Mouse (Mus musculus) erythroid progenitor cell, adult 5-6 weeks (primary cell): ENCODE measurements around the gene Zyx. TPM values are rescaled to one million over a fixed set of nuclear protein-coding genes. Genes with fewer than 3 reads are reported as not detected.

Source experiments
- ATAC-seq: replicated peaks from 2 replicates; pipeline ENCODE4 v1.8.0; 2016; ENCODE audit warnings: moderate number of reproducible peaks, mild to moderate bottlenecking, moderate TSS enrichment, inconsistent platforms; ENCODE audit not compliant: poor library complexity, low FRiP score, severe bottlenecking
- total RNA-seq, 2 experiments: library from RNA; stranded (forward) in 1 of 2; stranded (reverse) in 1 of 2; fragments of 150-400 nt in 1 of 2; fragments of 186-747, 209-891 nt in 1 of 2; gene quantifications; 2 replicates each; pipeline versions ENCODE4 v1.2.3 to v1.2.4; 2015 to 2017; ENCODE audit warnings: low replicate concordance in 2 of 2

Gene Zyx
- total RNA-seq (2015; ENCODE audit: low replicate concordance) (37.3 and 45.0 TPM in 2 replicates), total RNA-seq (2017; ENCODE audit: low replicate concordance) (5.9 and 12.8 TPM in 2 replicates)

DNA sequence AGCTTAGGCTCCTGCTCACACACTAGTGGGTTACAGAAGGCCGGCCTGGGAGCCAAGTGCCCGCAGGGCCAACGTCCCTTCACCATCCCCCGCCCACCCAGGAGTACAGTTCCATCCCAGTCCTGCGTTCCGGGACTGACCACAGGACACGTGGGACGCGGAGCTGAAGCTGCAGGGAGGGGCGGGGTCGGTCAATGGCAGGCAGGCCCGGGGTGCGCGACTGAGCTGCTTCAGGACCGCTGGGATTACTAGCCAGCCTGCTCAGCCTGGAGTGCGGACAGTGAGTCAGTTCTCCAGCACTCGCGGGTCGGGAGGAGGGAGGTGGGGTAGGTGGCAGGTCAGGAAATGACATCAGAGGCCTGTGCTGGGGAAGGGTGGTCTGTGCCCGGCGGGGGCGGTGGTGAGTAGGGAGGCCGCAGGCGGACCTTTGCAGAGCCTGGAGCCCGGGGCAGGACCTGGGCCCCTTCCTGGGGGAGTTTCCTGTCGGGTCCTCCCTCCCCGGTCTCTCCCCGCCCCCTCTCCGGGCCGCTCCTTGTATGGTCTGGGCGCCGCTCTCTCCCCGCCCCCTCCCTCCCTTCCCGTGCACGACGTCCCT, at the start of gene Zyx:
TSS of gene Zyx (plus strand) at position 205 of the 595 bp plus-strand sequence.
- ATAC-seq: peak; percentile 35; the same call in 1 of the 2 replicates

DNA sequence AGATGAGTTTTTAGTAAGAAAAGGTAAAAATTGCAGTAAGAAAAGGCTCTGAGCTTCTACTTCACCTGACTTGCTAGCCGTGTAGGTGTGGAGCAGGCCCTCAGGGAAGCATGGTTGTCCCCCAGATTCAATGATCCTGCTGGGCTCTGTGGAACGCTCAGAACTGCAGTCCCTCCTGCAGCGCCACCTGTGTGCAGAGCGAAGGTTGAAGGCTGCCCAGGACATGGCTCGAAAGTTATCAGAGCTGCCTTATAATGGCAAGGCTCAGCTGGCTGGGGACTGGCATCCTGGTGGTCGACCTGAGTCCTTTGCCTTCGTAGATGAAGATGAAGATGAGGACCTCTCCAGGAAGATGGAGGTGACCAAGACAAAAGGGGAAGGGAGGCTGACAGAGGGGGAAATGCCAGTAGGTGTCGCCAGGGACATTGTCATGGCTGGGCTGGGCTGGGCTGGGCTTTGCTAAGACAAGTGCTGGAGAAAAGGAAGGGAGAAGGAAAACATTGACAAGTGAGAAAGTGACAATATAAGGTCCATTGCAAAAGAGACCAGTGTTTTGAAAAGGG, 39.5 kb upstream of the Zyx start:
- ATAC-seq: no peak

DNA sequence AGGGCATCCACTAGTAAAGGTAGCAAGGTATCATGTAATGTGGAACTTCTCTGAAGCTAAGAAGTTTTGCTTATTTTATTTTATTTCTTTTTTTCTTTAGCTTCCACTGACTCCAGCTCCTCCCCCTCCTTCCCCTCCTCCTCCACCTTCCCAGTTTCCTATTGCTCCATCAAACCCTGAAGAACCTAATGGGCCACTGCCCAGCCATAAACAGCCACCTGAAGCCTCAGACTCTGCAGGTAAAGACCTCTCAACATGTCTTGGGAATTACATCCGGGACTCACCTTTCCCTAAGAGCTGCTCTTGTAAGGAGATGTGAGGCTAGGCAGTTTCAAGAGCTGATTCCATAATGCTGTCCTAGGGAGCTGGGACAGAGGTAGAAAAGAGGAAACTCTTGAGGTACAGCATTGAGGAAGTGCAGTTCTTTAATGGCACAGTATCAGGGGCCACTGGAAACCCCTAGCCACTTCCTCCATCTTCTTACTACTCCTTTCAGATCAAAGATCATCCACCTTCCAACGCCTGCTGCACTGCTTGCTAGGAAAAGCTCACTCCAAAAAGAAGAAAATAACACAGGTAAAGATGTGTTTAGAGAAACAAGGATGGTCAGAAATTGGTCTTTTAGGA, 38.9 kb upstream of the Zyx start:
- no peak for ATAC-seq

DNA sequence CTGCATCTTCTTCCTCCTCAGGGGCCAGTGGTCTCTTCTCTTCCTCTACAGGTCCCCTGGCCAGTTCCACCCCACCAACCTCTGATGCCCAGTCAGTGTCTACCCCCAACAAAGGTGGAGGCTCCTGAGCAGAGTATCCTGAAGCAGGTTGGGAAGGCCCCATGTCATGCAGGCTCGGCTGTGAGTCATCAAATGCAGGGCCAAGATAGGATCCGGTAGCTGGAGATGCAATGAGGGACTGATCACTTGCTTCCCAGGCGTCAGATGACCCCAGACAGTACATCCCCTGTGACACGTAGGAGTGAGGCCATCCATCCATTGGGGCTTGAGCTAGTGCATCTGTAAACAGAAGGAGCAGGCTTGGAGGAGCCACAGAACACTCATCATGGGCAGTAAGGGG, 31.1 kb upstream of the Zyx start:
- ATAC-seq: no peak

DNA sequence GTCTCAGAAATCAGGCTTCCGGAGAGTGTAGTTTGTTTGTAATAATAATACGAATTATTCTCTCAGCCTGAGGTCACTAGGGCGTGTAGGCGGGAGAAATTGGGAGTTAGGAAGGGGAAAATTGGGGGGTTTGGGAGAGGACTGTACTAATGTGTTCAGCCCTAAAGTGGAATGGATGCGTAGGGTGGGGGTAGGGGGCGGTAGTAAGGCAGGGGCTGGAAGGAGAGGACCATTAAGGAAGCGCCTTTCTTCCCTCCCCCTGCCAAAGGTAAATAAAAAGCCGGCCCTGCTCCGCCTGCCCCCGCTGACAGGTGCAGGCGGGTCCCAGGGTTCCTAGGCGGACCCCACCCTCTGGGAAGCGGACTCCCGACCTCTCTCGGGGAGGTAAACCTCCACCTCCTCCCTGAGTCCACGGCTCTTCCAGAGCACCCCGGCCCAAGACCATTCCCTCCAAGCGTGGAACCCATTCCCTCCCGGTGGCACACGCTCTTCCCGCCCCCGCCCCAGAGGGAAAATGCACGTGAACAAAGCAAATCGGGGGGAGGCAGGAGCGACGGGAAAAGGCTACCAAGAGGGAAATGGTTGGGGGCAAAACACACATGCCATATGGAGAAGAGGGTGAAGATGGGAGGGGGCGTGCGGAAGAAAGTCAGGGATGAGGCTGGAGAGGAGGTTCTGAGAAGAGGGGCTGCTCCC, 25.9 kb upstream of the Zyx start:
- ATAC-seq: no peak

DNA sequence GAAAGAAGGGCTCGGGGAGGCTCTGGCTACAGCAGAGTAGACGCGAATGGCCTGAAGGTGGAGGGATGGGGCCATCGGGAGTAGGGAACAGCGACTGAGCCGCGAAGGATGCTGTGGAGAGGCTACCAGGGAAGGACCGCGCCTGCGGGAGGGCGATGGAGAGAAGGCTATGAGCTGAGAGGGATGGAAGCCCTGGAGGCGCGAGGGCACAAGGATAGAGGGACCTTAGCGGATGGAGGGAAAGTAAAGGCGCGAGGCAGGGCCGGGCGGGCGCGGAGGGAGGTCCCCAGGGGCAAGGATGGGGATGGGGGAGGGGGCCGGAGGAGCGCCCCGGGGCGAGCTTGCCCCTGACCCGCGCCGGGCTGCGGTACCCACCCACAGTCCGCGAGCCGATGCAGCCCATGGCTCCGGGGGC, 25.4 kb upstream of the Zyx start:
- ATAC-seq: no peak

DNA sequence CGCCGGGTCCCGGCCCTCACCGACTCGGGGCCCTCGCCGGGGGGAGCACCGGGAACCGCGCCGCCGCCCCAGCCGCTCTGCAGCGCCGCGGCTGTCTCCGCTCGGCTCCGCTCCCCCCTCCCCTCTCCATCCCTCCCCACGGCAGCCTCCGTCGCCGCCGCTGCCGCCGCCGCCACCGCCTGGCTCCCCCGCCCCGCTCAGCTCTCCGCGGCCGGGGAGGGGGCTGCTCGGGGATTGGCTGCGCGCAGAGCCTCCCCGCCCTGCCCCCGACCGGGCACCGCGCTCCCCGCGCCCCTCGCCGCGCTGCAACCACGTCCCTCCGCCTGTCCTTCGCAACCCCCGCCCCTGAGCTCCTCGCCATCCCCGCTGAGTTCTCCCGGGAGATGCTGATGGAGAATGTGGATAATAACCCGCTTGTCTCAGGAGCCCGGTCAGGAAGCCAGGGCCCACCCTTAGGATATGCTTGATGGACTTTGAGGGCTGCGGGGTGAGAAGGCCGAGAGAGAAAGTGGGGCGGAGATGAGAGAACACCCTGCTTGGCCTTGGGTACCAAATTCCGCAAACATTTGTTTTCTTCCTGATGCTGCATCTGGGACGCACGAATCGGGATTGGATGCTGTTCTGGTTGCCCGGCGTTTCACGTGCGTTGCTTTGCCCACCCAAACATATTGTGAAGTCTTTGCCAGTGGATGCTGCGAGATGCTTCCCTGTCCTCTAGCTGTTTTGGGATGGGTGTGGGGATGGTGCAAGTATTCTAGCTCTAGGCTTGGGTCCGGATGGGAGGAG, 24.8 kb upstream of the Zyx start, which contains the start of gene Fam131b:
TSS of gene Fam131b (minus strand) at position 162 of the 786 bp plus-strand sequence.
- ATAC-seq: no peak

DNA sequence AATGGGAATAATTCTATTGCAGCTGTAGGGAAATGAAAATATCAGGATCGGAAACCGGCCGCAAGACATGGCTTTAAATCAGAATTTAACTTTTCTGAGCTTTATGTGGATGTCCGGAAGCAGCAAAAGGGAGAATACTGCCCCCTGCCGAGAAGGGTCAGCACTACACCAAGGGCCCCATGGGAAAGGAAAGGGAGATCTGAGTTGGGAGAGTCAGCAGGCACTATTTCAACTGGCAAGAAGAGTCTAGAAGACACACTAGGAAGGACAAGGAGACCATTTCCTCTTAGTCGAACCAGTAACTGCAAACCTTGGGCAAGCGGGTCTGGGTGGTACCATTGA, 24.2 kb upstream of the Zyx start:
- ATAC-seq: 0 out of 2 replicates have a peak, but pooled peaks have one; percentile 34

DNA sequence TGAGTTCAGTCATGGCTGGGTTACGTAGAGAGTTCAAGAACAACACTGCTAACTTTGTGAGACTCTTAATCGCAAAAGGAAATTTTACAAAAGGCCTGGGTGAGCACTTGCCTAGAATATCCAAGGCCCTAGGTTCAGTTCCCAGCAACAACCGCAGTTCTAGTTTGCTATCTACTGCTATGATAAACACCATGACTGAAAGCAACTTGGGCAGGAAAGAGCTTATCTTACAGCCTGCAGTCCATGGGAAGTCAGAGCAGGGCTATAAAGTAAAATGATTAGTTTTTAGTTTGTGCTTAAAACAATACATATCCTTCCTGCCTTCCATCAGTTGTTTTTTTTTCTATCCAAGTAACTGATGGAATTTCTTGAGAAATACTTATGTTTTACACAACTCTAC, 22.9 kb upstream of the Zyx start:
- ATAC-seq: no peak

DNA sequence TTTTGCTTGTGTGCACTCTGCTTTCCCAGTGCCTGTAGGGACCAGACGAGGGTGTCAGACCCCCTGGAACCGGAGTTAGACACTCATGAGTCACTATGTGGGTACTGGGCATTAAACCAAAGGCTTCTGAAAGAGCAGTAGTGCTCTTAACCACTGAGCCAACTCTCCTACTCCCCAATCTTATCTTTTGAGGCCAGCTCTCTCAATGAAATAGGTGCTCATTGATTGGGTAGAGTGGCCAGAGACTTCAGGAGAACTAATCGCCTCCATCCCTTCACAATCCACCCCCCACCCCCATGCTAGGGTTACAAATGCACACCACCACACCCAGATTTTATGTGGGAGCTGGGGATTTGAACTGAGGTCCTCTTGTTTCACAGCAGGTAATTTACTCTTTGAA, 20.7 kb upstream of the Zyx start:
- ATAC-seq: no peak

DNA sequence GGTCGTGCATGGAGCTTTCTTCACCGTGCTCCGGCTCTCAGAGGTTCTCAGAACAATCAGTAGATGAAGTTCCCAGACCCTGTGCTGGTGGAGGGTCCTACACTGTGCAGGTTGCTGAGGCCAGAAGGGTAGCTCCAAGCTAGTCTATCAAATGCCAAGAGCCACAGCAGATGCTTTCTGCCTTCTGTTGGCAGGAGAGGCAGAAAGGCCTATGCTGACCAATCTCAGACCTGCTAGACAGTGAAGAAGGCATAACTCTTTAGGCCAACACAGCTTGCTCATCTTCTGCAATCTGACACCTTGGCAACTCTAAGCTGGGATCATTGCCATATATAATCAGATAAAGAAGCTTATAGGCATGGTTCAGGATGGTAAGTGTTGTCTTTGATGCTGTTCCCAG, 19.2 kb upstream of the Zyx start:
- ATAC-seq: no peak

DNA sequence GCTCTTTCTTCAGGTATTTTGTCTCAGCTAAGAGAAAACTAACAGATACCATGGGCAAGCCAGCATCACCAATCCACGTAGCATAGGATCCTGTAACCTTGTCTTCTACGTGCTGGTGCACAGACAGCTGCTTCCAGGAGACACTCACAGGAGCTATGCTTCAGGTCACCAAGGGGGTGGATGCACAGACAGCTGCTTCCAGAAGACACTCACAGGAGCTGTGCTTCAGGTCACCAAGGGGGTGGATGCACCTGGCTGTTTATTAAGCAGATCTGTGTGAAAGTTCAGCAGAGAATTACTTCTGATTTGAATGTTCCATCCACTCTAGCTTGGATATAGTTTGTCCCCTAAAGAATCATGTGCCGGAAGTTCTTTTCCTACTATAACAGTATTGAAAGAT, 18.5 kb upstream of the Zyx start:
- no peak for ATAC-seq

DNA sequence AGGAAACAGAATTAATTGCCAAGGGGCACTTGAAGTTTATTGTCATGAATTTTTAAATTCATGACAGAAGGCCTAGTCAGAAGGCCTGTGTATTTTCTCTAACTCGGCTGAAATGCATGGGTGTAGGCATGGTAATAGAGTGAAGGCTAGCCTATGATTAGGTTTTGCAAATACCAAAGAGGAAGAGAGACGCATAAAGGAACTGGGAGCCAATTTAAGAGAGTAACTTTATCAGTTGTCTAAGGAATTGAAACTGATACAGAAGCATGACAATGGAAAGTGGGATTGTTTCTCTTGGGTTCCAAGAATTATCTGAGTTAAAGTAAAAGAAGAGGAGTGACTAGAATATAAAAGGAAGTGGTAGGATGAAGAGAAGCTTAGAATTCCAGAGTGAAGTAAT, 10.2 kb upstream of the Zyx start:
- ATAC-seq: no peak

DNA sequence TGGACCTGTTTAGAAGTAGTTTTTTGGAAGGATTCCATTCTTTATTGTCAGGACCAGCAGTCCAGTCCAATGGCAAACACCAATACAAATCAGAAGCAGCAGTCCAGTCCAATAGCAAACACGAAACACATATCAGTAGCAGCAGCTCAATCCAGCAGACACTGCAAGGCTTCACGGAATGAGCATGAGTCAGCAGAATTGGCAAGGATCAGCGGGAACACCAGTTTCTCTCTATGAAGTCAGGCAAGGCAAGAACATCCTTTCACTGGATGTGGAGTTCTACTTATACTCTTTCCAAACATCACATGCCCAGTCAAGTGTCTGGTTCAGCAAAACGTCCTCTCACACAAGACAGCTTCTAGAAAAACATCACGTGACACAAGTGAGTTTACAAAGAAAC, 9.4 kb upstream of the Zyx start:
- ATAC-seq: no peak

DNA sequence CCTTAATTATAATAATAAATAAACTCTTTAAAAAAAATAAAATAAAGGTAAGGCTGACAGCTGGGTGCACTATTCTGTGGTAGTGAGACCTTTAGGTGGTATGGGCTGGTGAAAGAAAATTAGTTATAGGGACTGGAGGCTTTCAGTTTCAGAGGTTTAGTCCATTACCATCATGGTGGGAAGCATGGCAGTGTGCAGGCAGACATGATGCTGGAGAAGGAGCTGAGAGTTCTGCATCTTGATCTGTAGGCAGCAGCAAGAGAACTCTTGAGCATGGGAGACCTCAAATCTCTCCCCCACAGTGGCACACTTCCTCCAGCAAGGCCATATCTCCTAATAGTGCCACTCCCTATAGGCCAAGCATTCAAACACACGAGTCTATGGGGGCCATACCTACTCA, 7.3 kb upstream of the Zyx start:
- no peak for ATAC-seq

DNA sequence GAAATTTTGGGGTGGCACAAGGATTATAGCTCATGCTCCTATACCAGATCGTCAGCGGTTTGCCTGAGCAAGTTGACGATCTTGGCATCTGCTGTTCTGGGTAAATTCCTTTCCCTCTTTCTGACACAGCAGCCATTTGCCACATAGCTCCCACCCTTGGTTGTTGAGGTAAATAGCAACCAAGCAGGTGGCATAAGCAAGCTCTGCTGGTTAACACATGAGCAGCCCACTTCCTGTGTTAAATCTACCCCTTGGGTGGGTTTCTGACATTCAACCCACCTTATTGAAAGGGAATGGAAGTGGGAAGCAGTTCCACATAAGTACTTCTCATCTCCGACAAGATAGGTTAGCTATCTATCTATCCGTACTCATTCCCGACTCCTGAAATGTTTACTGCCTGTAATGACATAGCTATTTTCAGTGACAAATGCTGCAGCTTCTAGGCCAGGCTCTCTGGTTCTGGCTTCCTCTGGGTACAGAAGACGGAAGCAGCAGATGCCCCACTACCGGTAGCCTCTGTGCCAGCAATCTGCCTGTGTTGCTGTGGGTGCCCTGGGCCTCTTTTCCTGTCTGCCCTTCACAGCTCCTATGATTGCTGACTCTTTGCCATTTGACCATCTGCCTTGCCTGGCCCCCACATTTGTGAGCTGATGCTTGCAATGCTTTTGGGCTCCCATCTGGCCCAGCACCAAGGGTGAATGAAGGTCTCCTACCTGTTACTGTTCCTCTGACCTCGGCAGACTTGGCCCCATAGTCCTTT, 5.9 kb upstream of the Zyx start:
- no peak for ATAC-seq

DNA sequence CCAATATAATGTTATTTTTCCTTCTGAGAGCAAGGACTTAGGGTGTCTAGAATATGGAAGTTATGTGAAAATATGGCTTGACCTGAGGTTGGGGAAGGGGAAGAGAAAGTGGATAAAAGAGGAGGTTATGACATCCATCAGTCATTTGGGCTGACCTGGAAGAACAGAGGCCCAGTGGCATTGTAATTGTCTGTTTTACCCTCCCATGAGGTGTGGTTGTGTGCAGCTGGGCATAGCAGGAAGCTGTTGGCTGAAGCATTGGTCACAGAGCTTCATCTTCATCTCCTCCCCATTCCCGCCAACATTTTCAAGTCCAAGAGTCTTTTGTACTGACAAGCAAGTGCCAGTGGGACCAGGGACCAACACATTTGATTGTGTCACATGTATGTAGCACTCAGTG, 5.2 kb upstream of the Zyx start:
- no peak for ATAC-seq

DNA sequence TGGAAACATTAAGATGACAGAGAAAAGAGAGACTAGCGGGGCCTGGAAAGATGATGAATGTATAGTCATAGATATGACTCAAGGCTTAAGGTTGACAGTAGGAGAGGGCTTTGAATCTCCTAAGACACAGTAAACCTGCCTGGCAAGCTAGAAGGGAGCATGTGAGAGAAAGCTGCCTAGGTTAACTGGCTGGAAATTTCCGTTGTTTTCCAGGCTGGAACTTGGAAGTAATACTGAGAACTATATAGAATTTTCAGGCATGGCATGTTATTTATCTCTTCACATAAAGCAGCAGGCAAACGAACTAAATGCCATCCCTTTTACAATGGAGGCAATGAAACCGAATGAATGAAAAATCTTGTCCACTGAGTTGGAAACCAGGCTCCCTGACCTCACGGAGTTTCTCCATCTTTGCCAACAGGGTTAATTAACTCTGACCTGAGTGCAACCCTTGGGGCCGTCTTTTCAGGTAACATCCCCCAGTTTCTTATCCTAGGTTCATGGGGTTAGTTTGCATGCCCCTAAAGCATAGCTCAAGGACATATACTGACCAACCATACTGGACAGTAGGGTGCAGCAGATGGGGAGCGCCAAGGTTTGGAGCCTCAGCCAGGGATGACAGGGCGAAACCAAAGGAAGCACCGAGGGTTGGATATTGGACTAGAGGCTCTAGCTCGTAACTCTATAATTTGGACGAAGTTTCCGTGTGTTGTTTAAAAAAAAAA, 987 bp upstream of the Zyx start:
- ATAC-seq: no peak

DNA sequence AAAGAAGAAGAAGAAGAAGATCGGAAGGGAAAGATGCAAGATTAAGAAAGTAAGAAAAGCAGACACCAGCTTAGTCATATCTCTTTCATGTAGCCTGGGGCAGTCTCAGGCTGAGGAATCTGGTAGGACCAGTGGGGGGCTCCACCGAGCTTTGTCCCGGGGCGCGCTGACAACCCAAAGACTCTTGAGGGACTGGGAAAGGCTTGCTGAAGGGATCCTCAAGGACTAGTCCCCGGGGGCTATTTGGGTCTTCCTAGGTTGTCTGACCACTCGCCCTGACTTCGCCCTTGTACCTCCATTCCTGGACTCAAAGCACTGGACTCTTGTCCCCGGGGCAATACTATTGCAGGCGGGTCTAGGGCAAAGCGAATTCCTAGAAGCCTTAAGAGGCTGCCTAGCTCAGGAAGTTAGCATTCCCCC, 414 bp upstream of the Zyx start:
- no peak for ATAC-seq
